Mouse (Mus musculus) hindbrain, embryonic 11.5 days (tissue): ENCODE measurements at regions not wholly inside any gene's neighbourhood (a gene's known extent, or its start where the extent isn't known, plus 50 kb on each side); places are given as distances from the start of the nearest gene placed in this dataset.

Experiments
- ATAC-seq: fragments of 200-750 bp; cut with Nextera tagmentation; 2 replicates; pipeline ENCODE4 v1.8.0; 2017; ENCODE audit warnings: mild to moderate bottlenecking, moderate TSS enrichment, moderate library complexity; ENCODE audit not compliant: low FRiP score
- DNase-seq: peaks from one replicate; pipeline ENCODE4 v3.0.0-alpha.2; 2015; ENCODE audit warnings: low spot score
- H3K27ac ChIP-seq: fragments of 300-500 bp; sonication (generic); 2 replicates; pipeline ENCODE4 v1.5.1; 2014; ENCODE audit warnings: mild to moderate bottlenecking, low read depth, low read length
- H3K27me3 ChIP-seq: fragments of 300-500 bp; sonication (generic); 2 replicates; pipeline ENCODE4 v1.6.1; 2014; ENCODE audit warnings: mild to moderate bottlenecking, low read length, moderate library complexity, mixed read lengths; ENCODE audit not compliant: control insufficient read depth, insufficient read depth
- H3K36me3 ChIP-seq: fragments of 300-500 bp; sonication (generic); 2 replicates; pipeline ENCODE4 v1.6.1; 2014; ENCODE audit warnings: mild to moderate bottlenecking, low read length, moderate library complexity, mixed read lengths; ENCODE audit not compliant: control insufficient read depth, insufficient read depth
- H3K4me1 ChIP-seq: fragments of 300-500 bp; sonication (generic); replicated peaks from 2 replicates; pipeline ENCODE4 v1.6.1; 2014; ENCODE audit warnings: low read length, mixed read lengths; ENCODE audit not compliant: control insufficient read depth, insufficient read depth
- H3K4me2 ChIP-seq: fragments of 300-500 bp; sonication (generic); replicated peaks from 2 replicates; pipeline ENCODE4 v1.6.1; 2014; ENCODE audit warnings: mild to moderate bottlenecking, low read depth, low read length
- H3K4me3 ChIP-seq: fragments of 300-500 bp; sonication (generic); 2 replicates; pipeline ENCODE4 v1.5.1; 2014; ENCODE audit warnings: low read depth, low read length
- H3K9ac ChIP-seq: fragments of 300-500 bp; sonication (generic); 2 replicates; pipeline ENCODE4 v1.6.1; 2014; ENCODE audit warnings: low read depth, low read length
- H3K9me3 ChIP-seq: fragments of 300-500 bp; sonication (generic); 2 replicates; pipeline ENCODE4 v1.6.1; 2016; ENCODE audit warnings: low read length; ENCODE audit not compliant: control insufficient read depth
- WGBS: fragments of 180-500 bp; shearing (Covaris S2); extraction: QIAGEN DNeasy Blood & Tissue Kit; methylation state at CpG from one replicate; pipeline ENCODE4 v1.1.7; 2014; 5-methylcytosine and 5-hydroxymethylcytosine counted together

GRCm38 (mm10) chr9:61101741-61102450 lies 270.3 kb upstream of the Tle3 start:
- DNase-seq, result peak; percentile 17
- H3K4me2 ChIP-seq, result no peak overlapping the region

GRCm38 (mm10) chr9:61102451-61103358 lies 269.5 kb upstream of the Tle3 start:
- Histone ChIP-seq H3K4me3 (no peak overlapping the region), H3K4me2 (peak overlapping the region; percentile 9; the same call in 1 of the 2 replicates), H3K27ac (0 out of 2 replicates have a peak overlapping the region, but pooled peaks have one; percentile 45), H3K9me3 (no peaks in the 10 kb centered on the region), H3K36me3 (no peaks in the 10 kb centered on the region), H3K4me1 (peaks cover 8% of the 10 kb centered on the region; the same call in 1 of the 2 replicates), H3K9ac (no peak overlapping the region), H3K27me3 (peaks cover 3% of the 10 kb centered on the region; the same call in 1 of the 2 replicates)
- 39% methylated on average over 24 of the region's 24 CpGs for WGBS
- ATAC-seq (peak; percentile 57; the same call in 1 of the 2 replicates), DNase-seq (peak; percentile 51)

More at GRCm38 (mm10) chr9:61101741-61102450, 270.3 kb upstream of the Tle3 start:
- peaks cover 3% of the 10 kb centered on the region; the same call in 1 of the 2 replicates for H3K27me3 ChIP-seq
- H3K4me1 ChIP-seq, result peaks cover 8% of the 10 kb centered on the region; the same call in 1 of the 2 replicates
- no peak overlapping the region for H3K9ac ChIP-seq
- peak overlapping the region; percentile 45; the same call in 1 of the 2 replicates for H3K27ac ChIP-seq
- no peak overlapping the region for H3K4me3 ChIP-seq
- no peaks in the 10 kb centered on the region for H3K36me3 ChIP-seq
- no peaks in the 10 kb centered on the region for H3K9me3 ChIP-seq
- no peak for ATAC-seq
- 36% methylated on average over 7 of the region's 7 CpGs for WGBS

- H3K36me3 ChIP-seq, result no peaks in the 10 kb centered on the region
- peaks cover 9% of the 10 kb centered on the region; the same call in 1 of the 2 replicates for H3K4me1 ChIP-seq
- H3K27ac ChIP-seq, result no peak overlapping the region
- H3K9me3 ChIP-seq, result no peaks in the 10 kb centered on the region
- peaks cover 3% of the 10 kb centered on the region; the same call in 1 of the 2 replicates for H3K27me3 ChIP-seq
- no peak overlapping the region for H3K9ac ChIP-seq
- WGBS, result 76% methylated on average over 15 of the region's 15 CpGs
- H3K4me2 ChIP-seq, result no peak overlapping the region
- DNase-seq (no peak), ATAC-seq (no peak)
- no peak overlapping the region for H3K4me3 ChIP-seq
Measured at GRCm38 (mm10) chr9:61105550-61106280, 266.5 kb upstream of the Tle3 start.

GRCm38 (mm10) chr9:61109519-61110285 lies 262.5 kb upstream of the Tle3 start:
- Histone ChIP-seq H3K4me1 (peaks cover 13% of the 10 kb centered on the region), H3K9me3 (no peaks in the 10 kb centered on the region), H3K4me3 (no peak overlapping the region), H3K36me3 (no peaks in the 10 kb centered on the region), H3K27me3 (no peaks in the 10 kb centered on the region), H3K9ac (no peak overlapping the region), H3K4me2 (no peak overlapping the region), H3K27ac (no peak overlapping the region)
- DNase-seq, result no peak
- no peak for ATAC-seq
- WGBS, result 87% methylated on average over 5 of the region's 5 CpGs

- peak overlapping the region; percentile 53; the same call in 1 of the 2 replicates for H3K27ac ChIP-seq
- H3K27me3 ChIP-seq, result no peaks in the 10 kb centered on the region
- peak overlapping the region; percentile 13; the same call in 1 of the 2 replicates for H3K4me2 ChIP-seq
- ATAC-seq (peak; percentile 49; the same call in 1 of the 2 replicates), DNase-seq (peak; percentile 26)
- WGBS, result 33% methylated on average over 7 of the region's 7 CpGs
- H3K4me3 ChIP-seq, result no peak overlapping the region
- H3K9ac ChIP-seq, result no peak overlapping the region
- H3K9me3 ChIP-seq, result no peaks in the 10 kb centered on the region
- no peaks in the 10 kb centered on the region for H3K36me3 ChIP-seq
- peaks cover 13% of the 10 kb centered on the region for H3K4me1 ChIP-seq
Measured at GRCm38 (mm10) chr9:61111206-61111605, 261.0 kb upstream of the Tle3 start.

GRCm38 (mm10) chr9:61111733-61112415 lies 260.3 kb upstream of the Tle3 start:
- peaks cover 13% of the 10 kb centered on the region for H3K4me1 ChIP-seq
- DNase-seq, result peak; percentile 88
- no peak overlapping the region for H3K27ac ChIP-seq
- no peaks in the 10 kb centered on the region for H3K27me3 ChIP-seq
- WGBS, result 33% methylated on average over 19 of the region's 19 CpGs
- H3K4me3 ChIP-seq, result no peak overlapping the region
- H3K9ac ChIP-seq, result no peak overlapping the region
- no peaks in the 10 kb centered on the region for H3K9me3 ChIP-seq
- no peak overlapping the region for H3K4me2 ChIP-seq
- peak; percentile 92 for ATAC-seq
- no peaks in the 10 kb centered on the region for H3K36me3 ChIP-seq

GRCm38 (mm10) chr9:61119252-61119651 lies 252.9 kb upstream of the Tle3 start:
- H3K36me3 ChIP-seq, result no peaks in the 10 kb centered on the region
- no peak overlapping the region for H3K27ac ChIP-seq
- H3K9ac ChIP-seq, result no peak overlapping the region
- ATAC-seq (no peak), DNase-seq (no peak)
- WGBS, result 83% methylated on average over 3 of the region's 3 CpGs
- H3K4me1 ChIP-seq, result no peaks in the 10 kb centered on the region
- no peak overlapping the region for H3K4me2 ChIP-seq
- no peaks in the 10 kb centered on the region for H3K9me3 ChIP-seq
- H3K4me3 ChIP-seq, result no peak overlapping the region
- H3K27me3 ChIP-seq, result no peaks in the 10 kb centered on the region
